Mouse (Mus musculus) hindbrain, postnatal 0 days (tissue): ENCODE results near the gene Idua. TPM values are rescaled to one million over a fixed set of nuclear protein-coding genes. Genes with fewer than 3 reads are reported as not detected.

ENCODE experiments used
- ATAC-seq: fragments of 200-750 bp; cut with Nextera tagmentation; 2 replicates; pipeline ENCODE4 v1.8.0; 2017; ENCODE audit warnings: mild to moderate bottlenecking, moderate TSS enrichment, moderate library complexity
- DNase-seq: peaks from one replicate; pipeline ENCODE4 v3.0.0-alpha.2; 2015; ENCODE audit warnings: low spot score
- H3K27ac ChIP-seq: fragments of 300-500 bp; sonication (generic); 2 replicates; pipeline ENCODE4 v1.5.1; 2014; ENCODE audit warnings: mild to moderate bottlenecking
- H3K27me3 ChIP-seq: fragments of 300-500 bp; sonication (generic); 2 replicates; pipeline ENCODE4 v1.6.1; 2014; ENCODE audit warnings: low read length, mixed read lengths; ENCODE audit not compliant: insufficient read depth
- H3K36me3 ChIP-seq: fragments of 300-500 bp; sonication (generic); 2 replicates; pipeline ENCODE4 v1.6.1; 2014; ENCODE audit warnings: low read length, mixed read lengths; ENCODE audit not compliant: insufficient read depth
- H3K4me1 ChIP-seq: fragments of 300-500 bp; sonication (generic); 2 replicates; pipeline ENCODE4 v1.6.1; 2014; ENCODE audit warnings: antibody characterized with exemption, low read length, mixed read lengths; ENCODE audit not compliant: insufficient read depth
- H3K4me2 ChIP-seq: fragments of 300-500 bp; sonication (generic); 2 replicates; pipeline ENCODE4 v1.6.1; 2014; ENCODE audit warnings: low read depth, mild to moderate bottlenecking, low read length, moderate library complexity, mixed read lengths
- H3K4me3 ChIP-seq: fragments of 300-500 bp; sonication (generic); 2 replicates; pipeline ENCODE4 v1.5.1; 2014; ENCODE audit warnings: low read length
- H3K9ac ChIP-seq: fragments of 300-500 bp; sonication (generic); replicated peaks from 2 replicates; pipeline ENCODE4 v1.6.1; 2014; ENCODE audit warnings: mild to moderate bottlenecking, low read length, moderate library complexity, mixed read lengths
- H3K9me3 ChIP-seq: fragments of 300-500 bp; sonication (generic); 2 replicates; pipeline ENCODE4 v1.6.1; 2016; ENCODE audit warnings: low read length, mixed read lengths
- CTCF ChIP-seq: IDR thresholded peaks from 2 replicates; pipeline ENCODE4 v1.5.1; 2016; ENCODE audit warnings: antibody characterized with exemption, control low read depth, low read depth
- WGBS: fragments of 180-500 bp; shearing (Covaris S2); extraction: QIAGEN DNeasy Blood & Tissue Kit; methylation state at CpG from one replicate; pipeline ENCODE4 v1.1.7; 2014; 5-methylcytosine and 5-hydroxymethylcytosine counted together
- polyA plus RNA-seq: library from polyadenylated mRNA; unstranded; fragments of >200 nt; fragmentation: Nextera tagmentation; extraction: Ambion mirVana; gene quantifications from 2 replicates; pipeline ENCODE4 v1.2.1, GENCODE M21; 2015
- total RNA-seq: library from RNA; depleted of rRNA; stranded (reverse); fragments of >200 nt; gene quantifications from 2 replicates; pipeline ENCODE4 v1.2.3, GENCODE M21; 2014; rRNA removed

Idua gene
- total and polyA plus RNA-seq, 2 experiments from 2014 or later = 8.2 to 11.4 TPM

DNA sequence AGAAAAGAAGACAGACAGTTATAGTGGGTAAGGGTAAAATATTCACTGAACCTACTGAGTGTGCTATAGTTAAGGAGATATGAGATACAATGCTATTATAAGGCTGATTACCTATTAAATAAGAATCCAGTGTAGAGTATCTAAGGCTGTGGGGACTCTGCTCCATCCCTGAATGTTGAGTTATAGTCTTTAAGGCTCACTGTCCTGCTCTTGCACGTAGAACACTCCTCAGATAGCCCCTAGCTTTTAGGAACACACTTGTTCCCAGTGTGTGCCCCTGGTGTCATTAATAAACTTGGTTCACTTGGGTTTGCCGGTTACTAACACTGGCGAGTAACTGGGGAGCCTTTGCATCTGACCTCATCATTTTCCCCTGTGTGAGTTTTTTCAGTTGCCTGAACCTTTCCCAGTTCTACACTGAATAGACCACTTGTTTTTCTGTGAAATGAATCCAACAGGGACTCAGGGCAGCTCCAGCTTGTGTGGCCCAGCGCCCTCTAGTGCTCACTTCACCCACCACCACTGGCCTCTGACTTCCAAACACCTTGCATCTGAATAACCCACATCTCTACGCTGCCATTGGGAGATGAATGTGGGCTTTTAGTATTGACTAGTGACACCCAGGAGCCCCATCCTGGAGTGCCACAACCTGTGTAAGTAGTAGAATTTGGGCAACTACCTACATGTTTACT is 66.6 kb downstream of the Idua start:
- WGBS = 24% methylated on average over 5 of the region's 5 CpGs
- no peaks in the 10 kb centered on the region for H3K9me3 ChIP-seq
- no peaks in the 10 kb centered on the region for H3K36me3 ChIP-seq
- peak; percentile 79 for DNase-seq
- TF ChIP-seq CTCF = peak; percentile 86
- no peak overlapping the region for H3K4me3 ChIP-seq
- H3K4me1 ChIP-seq = no peaks in the 10 kb centered on the region
- no peak overlapping the region for H3K9ac ChIP-seq
- no peak overlapping the region for H3K4me2 ChIP-seq
- no peaks in the 10 kb centered on the region for H3K27me3 ChIP-seq
- peak; percentile 91 for ATAC-seq
- no peak overlapping the region; the same call in 1 of the 2 replicates for H3K27ac ChIP-seq

DNA sequence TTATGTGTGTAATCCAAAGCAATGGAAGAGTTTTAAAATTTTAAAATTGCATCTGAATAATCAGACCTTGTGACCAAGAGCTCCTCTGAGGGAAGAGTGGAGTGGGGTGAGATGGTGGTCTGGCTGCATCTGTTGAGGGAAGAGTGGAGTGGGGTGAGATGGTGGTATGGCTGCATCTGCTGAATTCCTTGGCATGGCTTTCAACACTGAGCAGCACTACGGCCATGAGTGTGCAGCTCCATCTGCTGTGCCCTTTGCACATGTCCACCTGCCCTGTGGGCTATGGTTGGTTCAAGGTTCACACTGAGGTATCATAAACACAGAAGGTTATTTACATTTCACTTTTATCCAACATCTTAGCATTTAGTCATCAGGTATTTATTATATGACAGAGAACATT is 67.3 kb downstream of the Idua start:
- Histone ChIP-seq H3K4me2 (no peak overlapping the region), H3K4me3 (no peak overlapping the region), H3K9me3 (no peaks in the 10 kb centered on the region), H3K27me3 (no peaks in the 10 kb centered on the region), H3K4me1 (no peaks in the 10 kb centered on the region), H3K27ac (no peak overlapping the region), H3K36me3 (no peaks in the 10 kb centered on the region), H3K9ac (no peak overlapping the region)
- no peak for TF ChIP-seq CTCF
- DNase-seq (no peak), ATAC-seq (no peak)
- WGBS = 75% methylated on average over 1 of the region's 1 CpGs

Other genes starting within 250 kb of the Idua start
- 31.5 and 90.8 TPM in 2 replicates for gene Atp5k, start 225.9 kb upstream of the Idua start, total RNA-seq
- gene Atp5k, start 225.9 kb upstream of the Idua start, polyA plus RNA-seq = 621 and 639 TPM in 2 replicates
- 0.11 and 0.52 TPM in 2 replicates for gene Mfsd7a, start 211.4 kb upstream of the Idua start, total RNA-seq
- 0.15 TPM in 2 replicates for gene Mfsd7a, start 211.4 kb upstream of the Idua start, polyA plus RNA-seq
- gene Pcgf3, start 199.1 kb upstream of the Idua start, total RNA-seq = 32.0 and 36.4 TPM in 2 replicates
- 12.1 and 12.9 TPM in 2 replicates for gene Pcgf3, start 199.1 kb upstream of the Idua start, polyA plus RNA-seq
- gene Cplx1, start 110.3 kb upstream of the Idua start, total RNA-seq = 95.6 and 118 TPM in 2 replicates
- 257 and 267 TPM in 2 replicates for gene Cplx1, start 110.3 kb upstream of the Idua start, polyA plus RNA-seq
- 75.5 and 87.8 TPM in 2 replicates for gene Gak, start 30.6 kb upstream of the Idua start, total RNA-seq
- 40.2 and 43.5 TPM in 2 replicates for gene Gak, start 30.6 kb upstream of the Idua start, polyA plus RNA-seq
- 43.6 and 50.0 TPM in 2 replicates for gene Tmem175, start 30.6 kb upstream of the Idua start, total RNA-seq
- 38.7 and 40.6 TPM in 2 replicates for gene Tmem175, start 30.6 kb upstream of the Idua start, polyA plus RNA-seq
- gene Dgkq, start 9.3 kb downstream of the Idua start, total RNA-seq = 48.2 and 64.4 TPM in 2 replicates
- gene Dgkq, start 9.3 kb downstream of the Idua start, polyA plus RNA-seq = 19.3 and 20.0 TPM in 2 replicates
- 6.3 and 12.6 TPM in 2 replicates for gene Slc26a1, start 15.2 kb downstream of the Idua start, total RNA-seq
- gene Slc26a1, start 15.2 kb downstream of the Idua start, polyA plus RNA-seq = 3.5 and 3.6 TPM in 2 replicates
- 38.5 and 42.7 TPM in 2 replicates for gene Fgfrl1, start 32.1 kb downstream of the Idua start, total RNA-seq
- gene Fgfrl1, start 32.1 kb downstream of the Idua start, polyA plus RNA-seq = 11.3 and 12.1 TPM in 2 replicates
- gene Rnf212, start 114.7 kb downstream of the Idua start, total RNA-seq = not detected in 2 replicates
- gene Rnf212, start 114.7 kb downstream of the Idua start, polyA plus RNA-seq = not detected in 2 replicates
- not detected in 2 replicates for gene Tmed11, start 135.0 kb downstream of the Idua start, total RNA-seq
- not detected in 2 replicates for gene Tmed11, start 135.0 kb downstream of the Idua start, polyA plus RNA-seq
- not detected in 2 replicates for gene Vmn2r8, start 148.5 kb downstream of the Idua start, total RNA-seq
- gene Vmn2r8, start 148.5 kb downstream of the Idua start, polyA plus RNA-seq = not detected in 2 replicates
- gene Vmn2r9, start 192.3 kb downstream of the Idua start, total RNA-seq = not detected in 2 replicates
- gene Vmn2r9, start 192.3 kb downstream of the Idua start, polyA plus RNA-seq = not detected in 2 replicates